Mouse (Mus musculus) liver, postnatal 0 days (tissue): ENCODE results near the gene Naa25.

Experiments
- CTCF ChIP-seq: sonication (generic); IDR thresholded peaks from 2 replicates; pipeline ENCODE4 v1.5.1; 2016; ENCODE audit warnings: antibody characterized with exemption, low read depth
- EP300 ChIP-seq: IDR thresholded peaks from 2 replicates; pipeline ENCODE4 v1.6.1; 2016; ENCODE audit warnings: antibody characterized with exemption, low read depth, mild to moderate bottlenecking

DNA sequence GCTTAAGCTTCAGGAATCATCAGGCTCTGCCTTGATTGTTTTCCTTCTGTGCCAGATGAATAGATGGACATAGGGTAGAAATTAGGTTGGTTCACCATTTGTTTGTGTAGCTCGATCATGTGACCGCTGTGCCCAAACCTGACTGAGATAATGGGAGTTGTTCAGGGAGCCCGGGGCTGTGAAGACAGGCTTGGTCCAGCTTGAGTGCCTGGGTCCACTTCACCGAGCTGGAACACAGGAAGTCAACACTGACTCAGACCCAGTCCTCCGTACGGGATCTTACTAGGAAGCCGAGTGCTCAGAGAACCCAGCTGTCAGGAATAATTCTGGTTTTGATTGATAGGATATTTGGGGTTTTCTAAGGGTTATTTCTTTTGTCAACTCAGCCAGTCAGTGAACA, 76.9 kb downstream of the Naa25 start:
- TF ChIP-seq CTCF (no peak), EP300 (no peak)
